Mouse (Mus musculus) lung, adult 2 months (tissue): ENCODE results near the gene Bpifa6.

Experiments used
- CTCF ChIP-seq: fragments of 200-500 bp; IDR thresholded peaks from 2 replicates; pipeline ENCODE4 v1.5.1; 2011; ENCODE audit warnings: mild to moderate bottlenecking, low read length, control low read depth; ENCODE audit not compliant: insufficient read depth
- POLR2A ChIP-seq: fragments of 200-500 bp; IDR thresholded peaks from 2 replicates; pipeline ENCODE4 v1.6.1; 2011; ENCODE audit warnings: low read depth, mild to moderate bottlenecking, control low read depth, low read length, borderline replicate concordance; ENCODE audit errors: extremely low read depth

- TF ChIP-seq CTCF, result no peak
- no peak for TF ChIP-seq POLR2A
Observed at GRCm38 (mm10) chr2:154004456-154004855, 29.7 kb downstream of the Bpifa6 start.
